Mouse (Mus musculus): ENCODE measurements around the gene Slamf9. TPM values are rescaled to one million over a fixed set of nuclear protein-coding genes. Genes with fewer than 3 reads are reported as not detected.
A peak's percentile ranks its signal among the peaks of the same experiment; 100 is the strongest.

Gene Slamf9
- total and polyA plus RNA-seq, 3 experiments = 28.3 to 32.6 (median 30.9) TPM

- in situ Hi-C loops (cut with MboI; ENCODE audit: low pct_ligation_motif_present, low pct_unique_long_range_greater_than_20kb, low sequenced_read_pairs) = no loop called here
- Histone ChIP-seq H3K9ac (ENCODE audit: insufficient read depth, low read depth) (peak within 1 kb of the TSS; percentile 83), H3K4me2 (ENCODE audit: insufficient read depth, low read depth, poor library complexity, severe bottlenecking) (peak within 1 kb of the TSS; percentile 92), H3K36me3 (replicated peaks in 1 of 2; ENCODE audit: control insufficient read depth in 1 of 2, insufficient read depth in 1 of 2, low read length in 1 of 2) (peaks cover 8 to 65% of the 10 kb centered on the region in 2 experiments), H3K4me1 (ENCODE audit: control insufficient read depth in 1 of 2, insufficient read depth in 2 of 2) (peaks cover 22 to 42% of the 10 kb centered on the region in 2 experiments), H3K27ac (ENCODE audit: insufficient read depth, low read depth) (peak within 1 kb of the TSS; percentile 60), H3K4me3 (replicated peaks in 1 of 3; ENCODE audit: low read depth in 2 of 3, low read length in 2 of 3, poor library complexity in 1 of 3) (peak within 1 kb of the TSS; percentile 88 to 90 (median 90)), H3K79me2 (replicated peaks; ENCODE audit: control insufficient read depth, extremely low read depth, insufficient read depth, poor library complexity, severe bottlenecking) (peaks cover 47% of the 10 kb centered on the region), H3K9me3 (replicated peaks; ENCODE audit: low read length) (no peaks in the 10 kb centered on the region), H3K27me3 (replicated peaks) (no peaks in the 10 kb centered on the region)
- dilution Hi-C loops (cut with MboI; ENCODE audit: extremely low pct_ligation_motif_present, extremely low pct_unique_long_range_greater_than_20kb, low sequenced_read_pairs) = no loop called here
- DNase-seq (ENCODE audit: extremely low read depth) = peak; percentile 82
- TF ChIP-seq MEF2A (IDR thresholded peaks at IDR 0.05; ENCODE audit: borderline replicate concordance, low read depth, low read length) (no peak), ELF1 (IDR thresholded peaks at IDR 0.05; ENCODE audit: low read depth, low read length) (peak; percentile 52), SMC3 (IDR thresholded peaks at IDR 0.05; ENCODE audit: low read depth, low read length) (peak; percentile 48), MAFK (IDR thresholded peaks at IDR 0.05; ENCODE audit: insufficient replicate concordance, low read length) (no peak), SIN3A (IDR thresholded peaks at IDR 0.05; ENCODE audit: low read length) (no peak), ZNF384 (IDR thresholded peaks at IDR 0.05; ENCODE audit: low read depth, low read length) (peak; percentile 97), PAX5 (IDR thresholded peaks at IDR 0.05; ENCODE audit: low read length) (no peak), KAT2A (IDR thresholded peaks at IDR 0.05; ENCODE audit: insufficient replicate concordance, low read length) (no peak), NELFE (IDR thresholded peaks at IDR 0.05; ENCODE audit: low read depth, low read length) (peak; percentile 91), E2F4 (IDR thresholded peaks at IDR 0.05; ENCODE audit: insufficient replicate concordance, low read depth, low read length) (no peak), TBP (conservative IDR thresholded peaks at IDR 0.05; ENCODE audit: low read depth, low read length) (peak; percentile 93), ZKSCAN1 (IDR thresholded peaks at IDR 0.05; ENCODE audit: borderline replicate concordance, low read depth, low read length) (no peak), CHD2 (IDR thresholded peaks at IDR 0.05; ENCODE audit: low read length) (no peak), MAZ (IDR thresholded peaks at IDR 0.05; ENCODE audit: low read depth, low read length) (peak; percentile 47; the same call in 1 of the 2 replicates), MAX (IDR thresholded peaks at IDR 0.05; ENCODE audit: low read length) (peak; percentile 84), RAD21 (IDR thresholded peaks at IDR 0.05; ENCODE audit: low read depth, low read length) (peak; percentile 27), NRF1 (IDR thresholded peaks at IDR 0.05; ENCODE audit: low read depth, low read length) (no peak), IRF4 (IDR thresholded peaks at IDR 0.05; ENCODE audit: low read depth, low read length) (no peak; the same call in 1 of the 2 replicates), USF1 (IDR thresholded peaks at IDR 0.05; ENCODE audit: low read depth, low read length) (0 out of 2 replicates have a peak, but pooled peaks have one; percentile 19), CTCF (conservative IDR thresholded peaks at IDR 0.05 in 1 of 2, IDR thresholded peaks at IDR 0.05 in 1 of 2; ENCODE audit: low read depth in 2 of 2, low read length in 2 of 2) (peak in 1 of 2 experiments; percentile 67; a peak in 2 of 4 replicates), POLR2A (IDR thresholded peaks at IDR 0.05; ENCODE audit: low read depth, low read length) (peak; percentile 95), HCFC1 (IDR thresholded peaks at IDR 0.05; ENCODE audit: low read depth, low read length) (no peak), EP300 (IDR thresholded peaks at IDR 0.05; ENCODE audit: low read length) (no peak), USF2 (conservative IDR thresholded peaks at IDR 0.05; ENCODE audit: low read depth, low read length) (no peak), BHLHE40 (IDR thresholded peaks at IDR 0.05; ENCODE audit: low read depth, low read length) (no peak), ETS1 (conservative IDR thresholded peaks at IDR 0.05; ENCODE audit: low read depth, low read length) (no peak), JUND (conservative IDR thresholded peaks at IDR 0.05; ENCODE audit: low read depth, low read length) (no peak), ZMIZ1 (IDR thresholded peaks at IDR 0.05; ENCODE audit: low read depth, low read length) (peak; percentile 85), ZC3H11A (IDR thresholded peaks at IDR 0.05; ENCODE audit: low read depth, low read length) (no peak), CHD1 (IDR thresholded peaks at IDR 0.05; ENCODE audit: low read depth, low read length) (no peak), MYC (IDR thresholded peaks at IDR 0.05; ENCODE audit: low read depth, low read length) (no peak), UBTF (IDR thresholded peaks at IDR 0.05; ENCODE audit: low read depth, low read length) (no peak; the same call in 1 of the 2 replicates), RCOR1 (conservative IDR thresholded peaks at IDR 0.05; ENCODE audit: low read depth, low read length) (no peak), TCF12 (IDR thresholded peaks at IDR 0.05; ENCODE audit: low read depth, low read length) (peak; percentile 84), GABPA (IDR thresholded peaks at IDR 0.05; ENCODE audit: insufficient replicate concordance, low read depth, low read length) (no peak), JUN (IDR thresholded peaks at IDR 0.05; ENCODE audit: insufficient read depth, low read depth, low read length) (no peak), MXI1 (IDR thresholded peaks at IDR 0.05; ENCODE audit: low read depth, low read length) (peak; percentile 42; the same call in 1 of the 2 replicates), POLR2AphosphoS2 (IDR thresholded peaks at IDR 0.05; ENCODE audit: low read depth, low read length) (peak; percentile 88; the same call in 1 of the 2 replicates)
Measured at GRCm38 (mm10) chr1:172499765-172500441, 24.7 kb downstream of the Slamf9 start, which contains the start of gene Tagln2. Tagln2 (plus strand) TSS chr1:172500047.
